Mouse (Mus musculus) cerebellum, postnatal 36 days (tissue): ENCODE results near the gene Slc38a3.

Experiments used
- DNase-seq, 2 experiments: peaks; one replicate each; pipeline ENCODE4 v3.0.0; 2021 to 2022; ENCODE audit warnings: mixed read lengths in 2 of 2

The Slc38a3 gene

GRCm38 (mm10) chr9:107618098-107618497 lies 51.2 kb downstream of the Slc38a3 start:
- DNase-seq, result no peak

GRCm38 (mm10) chr9:107617461-107617860 lies 51.9 kb downstream of the Slc38a3 start:
- no peak for DNase-seq

GRCm38 (mm10) chr9:107615035-107615434 lies 54.3 kb downstream of the Slc38a3 start:
- DNase-seq, result no peak

- DNase-seq, result no peak
Measured at GRCm38 (mm10) chr9:107612945-107613569, 56.3 kb downstream of the Slc38a3 start.

GRCm38 (mm10) chr9:107612191-107612944 lies 57.0 kb downstream of the Slc38a3 start:
- peak; percentile 99 to 100 for DNase-seq

- DNase-seq, result no peak
Measured at GRCm38 (mm10) chr9:107611456-107612190, 57.7 kb downstream of the Slc38a3 start.

GRCm38 (mm10) chr9:107609433-107609830 lies 59.9 kb downstream of the Slc38a3 start:
- no peak for DNase-seq

GRCm38 (mm10) chr9:107608741-107609432 lies 60.4 kb downstream of the Slc38a3 start, which contains the start of gene Sema3b:
TSS of gene Sema3b (minus strand) at chr9:107609229.
- no peak for DNase-seq

GRCm38 (mm10) chr9:107607653-107608245 lies 61.6 kb downstream of the Slc38a3 start:
- no peak for DNase-seq

- no peak for DNase-seq
Measured at GRCm38 (mm10) chr9:107607036-107607435, 62.3 kb downstream of the Slc38a3 start.

GRCm38 (mm10) chr9:107606591-107606990 lies 62.7 kb downstream of the Slc38a3 start:
- no peak for DNase-seq

GRCm38 (mm10) chr9:107605041-107605661 lies 64.2 kb downstream of the Slc38a3 start:
- no peak for DNase-seq

GRCm38 (mm10) chr9:107603251-107603650 lies 66.1 kb downstream of the Slc38a3 start:
- DNase-seq, result no peak

- peak; percentile 93 to 96 for DNase-seq
Measured at GRCm38 (mm10) chr9:107602068-107602648, 67.2 kb downstream of the Slc38a3 start.

- no peak for DNase-seq
Measured at GRCm38 (mm10) chr9:107601275-107601674, 68.1 kb downstream of the Slc38a3 start.

GRCm38 (mm10) chr9:107600745-107601144 lies 68.6 kb downstream of the Slc38a3 start:
- DNase-seq, result no peak
